Mouse (Mus musculus) G1E (cell line): ENCODE measurements at regions not wholly inside any gene's neighbourhood (a gene's known extent, or its start where the extent isn't known, plus 50 kb on each side); places are given as distances from the start of the nearest gene placed in this dataset.

ENCODE experiments used
- CTCF ChIP-seq: IDR thresholded peaks from 2 replicates; pipeline ENCODE4 v1.5.1; 2012; ENCODE audit warnings: low read depth, low read length, inconsistent platforms, mixed read lengths
- GATA1 ChIP-seq: IDR thresholded peaks from 2 replicates; pipeline ENCODE4 v1.6.1; 2012; ENCODE audit warnings: borderline replicate concordance, low read length, inconsistent platforms, mixed read lengths
- TAL1 ChIP-seq: conservative IDR thresholded peaks from 2 replicates; pipeline ENCODE4 v1.6.1; 2012; ENCODE audit warnings: low read depth, low read length, inconsistent platforms, mixed read lengths

DNA sequence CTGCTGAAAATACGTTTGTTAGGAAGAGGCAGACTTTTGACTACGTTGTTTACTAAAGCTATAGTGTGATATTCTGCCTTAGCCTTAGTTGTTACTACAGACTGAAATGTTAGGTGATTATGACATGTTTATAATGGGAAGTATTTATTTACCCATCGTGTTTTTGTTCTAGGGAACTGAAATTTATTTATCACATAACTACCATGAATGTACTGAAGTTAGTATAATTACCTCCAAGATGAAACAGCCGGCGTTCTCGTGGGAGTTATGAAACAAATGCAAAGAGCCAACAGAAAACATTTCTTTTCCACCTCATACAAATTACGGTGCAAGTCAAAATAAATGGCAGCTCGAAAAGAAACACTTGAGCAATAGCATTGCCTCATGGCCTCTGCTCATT lies 155.8 kb upstream of the Dynlrb2 start:
- no peak for TF ChIP-seq GATA1
- TF ChIP-seq CTCF: no peak
- TF ChIP-seq TAL1: no peak
